Mouse (Mus musculus): Measurements from ENCODE around the gene Haus7. TPM values are rescaled to one million over a fixed set of nuclear protein-coding genes. Genes with fewer than 3 reads are reported as not detected.
"Not testable (repeated sequence)": the region's sequence is repeated elsewhere in the genome, so short reads cannot be mapped to it uniquely, and the experiment has no call there.

The Haus7 gene
- total RNA-seq, 2 experiments from 2014 or later: 21.2 to 25.1 TPM

DNA sequence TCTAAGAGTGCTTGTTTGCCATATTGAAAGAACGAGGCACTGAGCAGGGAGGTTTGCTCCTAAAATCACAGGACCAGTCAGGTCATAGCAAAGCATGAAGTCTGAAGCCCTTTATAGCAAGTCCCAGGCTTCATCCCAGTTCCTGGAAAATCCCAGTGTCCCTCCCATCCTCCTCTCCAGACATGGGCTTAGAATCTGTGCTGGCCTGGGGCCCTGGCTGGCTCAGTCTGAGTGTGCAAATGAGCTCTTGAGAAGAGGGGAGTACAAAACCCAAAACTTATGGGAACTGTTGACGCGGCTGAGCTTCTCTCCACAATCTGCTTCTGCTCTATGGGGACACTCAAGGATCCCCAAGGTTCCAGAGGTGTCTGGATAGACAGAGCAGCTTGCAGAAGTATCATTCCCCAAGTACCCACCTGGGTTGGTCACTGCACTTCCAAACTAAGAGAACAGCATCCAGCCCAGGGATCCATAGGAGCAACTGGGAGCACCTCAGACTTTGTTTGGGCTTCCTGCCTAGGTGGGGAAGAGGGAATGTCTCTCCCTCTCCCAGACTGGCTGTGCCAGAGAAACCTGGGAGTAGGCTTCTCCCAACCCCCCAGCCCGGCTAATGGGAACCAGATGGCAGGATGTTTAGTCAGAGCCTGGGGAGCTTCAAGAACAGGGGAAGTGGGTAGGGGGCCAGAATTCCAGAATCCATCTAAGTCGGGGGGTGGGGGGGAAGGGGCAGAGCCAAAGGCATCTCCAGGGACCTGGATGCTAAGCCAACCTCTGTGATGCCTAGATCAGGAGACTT lies 8.8 kb upstream of the Haus7 start:
- peak; percentile 29 for DNase-seq

DNA sequence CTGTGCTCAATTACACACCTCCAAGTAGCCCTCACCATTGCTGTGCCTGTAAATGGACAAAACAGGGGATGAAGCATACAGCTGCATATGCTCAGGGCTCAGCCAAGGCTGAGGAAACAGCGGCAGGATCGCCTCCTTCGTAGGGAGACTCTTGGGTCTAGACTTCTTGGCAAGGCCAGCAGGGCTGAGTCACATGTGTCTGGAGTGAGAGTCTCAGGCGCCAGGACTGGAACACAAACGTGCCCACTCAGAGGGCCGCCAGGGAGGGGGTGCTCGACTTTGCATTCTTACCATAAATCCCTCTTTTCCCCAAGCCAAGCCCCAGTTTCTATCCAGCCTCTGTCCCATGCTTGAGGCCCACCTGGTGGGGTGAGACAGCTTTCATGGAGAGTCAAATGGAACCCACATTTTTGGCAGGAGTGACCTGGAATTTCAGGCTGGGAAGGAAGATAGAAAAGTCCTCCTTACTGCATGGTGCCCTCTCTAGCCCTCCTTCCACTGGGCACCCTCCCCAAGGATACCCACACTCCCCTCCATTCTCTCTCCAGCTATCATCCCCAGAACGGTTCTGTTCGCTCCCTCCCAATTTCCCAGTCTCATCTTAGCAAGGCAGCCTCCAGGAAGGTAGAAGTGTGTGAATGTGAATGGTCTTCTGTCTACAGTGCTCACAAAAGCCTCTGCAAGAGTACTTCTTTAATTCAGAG lies 6.8 kb upstream of the Haus7 start:
- peak; percentile 35 for DNase-seq

DNA sequence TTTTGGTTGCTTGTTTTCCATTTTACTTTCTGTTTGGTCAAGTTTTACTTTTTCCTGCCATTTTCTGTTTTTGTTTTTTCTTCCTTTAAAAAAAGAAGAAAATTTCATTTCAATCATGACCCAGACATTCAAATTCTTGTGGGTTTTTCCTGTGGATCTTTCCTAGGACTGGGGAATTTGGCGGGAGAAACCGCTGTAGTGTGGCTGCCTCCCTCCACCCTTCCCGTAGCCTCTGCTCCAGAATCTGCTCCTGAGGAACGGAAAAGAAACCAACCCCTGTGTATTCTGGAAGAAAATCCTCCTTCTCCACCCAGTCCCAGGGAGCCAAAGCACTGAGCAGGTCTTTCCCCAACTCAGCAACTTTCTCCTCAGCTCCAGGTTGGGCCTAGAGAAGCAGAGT lies 1.9 kb upstream of the Haus7 start:
- no peak for DNase-seq

DNA sequence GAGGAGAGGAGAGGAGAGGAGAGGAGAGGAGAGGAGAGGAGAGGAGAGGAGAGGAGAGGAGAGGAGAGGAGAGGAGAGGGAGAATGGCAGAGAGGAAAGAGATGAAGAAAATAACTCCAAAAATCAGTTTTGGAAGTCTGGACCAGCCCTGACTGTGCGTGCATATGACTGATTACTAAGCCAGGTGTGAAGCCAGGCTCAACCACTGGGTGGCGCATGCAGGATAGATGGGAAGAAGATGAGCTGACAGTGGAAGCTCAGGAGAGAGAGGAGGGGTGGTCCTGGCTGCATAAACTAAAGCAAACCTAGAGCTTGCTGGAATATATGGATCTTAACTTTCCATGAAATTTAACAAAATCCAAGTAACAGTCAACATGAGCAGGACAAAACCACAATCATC lies 6.9 kb downstream of the Haus7 start:
- DNase-seq: peak; percentile 75

DNA sequence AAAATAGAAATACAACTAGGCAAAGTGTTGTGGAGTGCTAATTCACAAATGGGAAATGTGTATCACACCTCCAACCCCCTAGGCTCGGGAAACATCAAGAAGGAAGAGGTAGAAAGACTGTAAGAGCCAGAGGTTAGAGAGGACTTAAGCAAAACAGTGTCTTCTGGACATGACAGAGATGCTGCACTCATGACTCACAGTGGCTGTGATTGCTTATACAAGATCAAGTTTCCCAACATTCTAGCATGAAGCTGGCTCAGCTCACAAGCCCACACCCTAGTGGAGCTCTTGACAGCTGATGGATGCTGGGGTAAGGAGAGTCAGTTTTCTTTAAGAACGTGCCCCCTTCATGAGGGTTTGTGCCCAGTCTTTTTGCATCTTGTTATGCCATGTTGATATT lies 17.4 kb downstream of the Haus7 start:
- no peak for DNase-seq

DNA sequence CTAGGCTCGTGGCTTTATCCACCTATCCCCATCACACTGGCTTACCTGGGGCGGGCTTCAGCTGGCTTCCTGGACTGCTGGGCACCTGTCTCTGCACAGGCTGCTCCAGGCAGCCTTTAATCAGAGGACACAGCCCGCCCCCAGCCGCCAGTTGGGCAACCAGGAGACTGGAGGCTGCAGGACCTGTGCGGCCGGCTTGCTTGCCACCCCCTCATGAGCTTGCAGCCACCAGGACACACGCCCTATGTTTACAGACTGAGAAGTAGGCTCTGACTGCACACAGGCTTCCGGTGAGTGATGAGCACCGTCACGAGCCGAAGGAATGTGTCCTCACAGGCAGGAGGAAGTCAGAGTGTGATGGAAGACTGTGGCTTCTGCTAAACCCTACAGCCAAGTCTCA lies 23.6 kb downstream of the Haus7 start, which contains the start of gene Trex2:
TSS of gene Trex2 (minus strand) at position 93 of the 400 bp plus-strand sequence.
- DNase-seq: no peak

DNA sequence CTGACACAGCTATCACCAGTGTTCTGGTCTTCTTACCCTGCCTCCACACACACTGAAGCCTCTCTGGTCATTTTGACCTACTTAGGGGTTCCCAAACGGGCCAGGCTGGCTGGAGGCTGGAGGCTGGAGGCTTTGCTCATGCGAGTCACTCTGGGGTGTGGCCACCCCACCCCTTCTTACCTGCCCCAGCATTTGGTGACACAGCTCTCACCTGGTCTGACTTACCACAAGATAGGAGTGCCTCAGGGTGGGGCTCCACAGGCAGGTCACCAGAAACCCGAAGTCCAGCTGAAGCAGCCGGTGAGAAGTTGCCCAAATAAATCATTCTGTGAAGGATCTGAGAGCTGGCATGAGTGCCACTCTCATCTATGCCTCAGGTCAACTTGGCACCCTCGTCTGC lies 26.0 kb downstream of the Haus7 start:
- DNase-seq: no peak

DNA sequence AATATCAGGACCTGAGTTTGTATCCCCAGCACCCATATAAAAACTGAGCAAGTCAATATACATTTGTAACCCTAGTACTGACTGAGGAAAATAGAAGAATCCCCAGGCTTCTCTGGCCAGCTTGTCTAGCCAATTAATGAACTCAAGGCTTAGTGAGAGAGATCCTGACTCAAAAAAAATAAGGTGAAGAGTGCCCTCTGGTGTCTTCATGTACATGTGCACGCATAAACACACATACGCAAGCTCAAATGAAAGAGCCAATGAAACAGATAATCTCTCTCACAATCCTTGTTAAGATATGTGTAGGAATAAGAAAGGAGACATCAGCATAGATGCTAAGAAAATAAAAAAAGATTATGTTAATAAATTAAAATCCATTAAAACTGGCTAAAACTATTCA lies 28.8 kb downstream of the Haus7 start:
- no peak for DNase-seq

DNA sequence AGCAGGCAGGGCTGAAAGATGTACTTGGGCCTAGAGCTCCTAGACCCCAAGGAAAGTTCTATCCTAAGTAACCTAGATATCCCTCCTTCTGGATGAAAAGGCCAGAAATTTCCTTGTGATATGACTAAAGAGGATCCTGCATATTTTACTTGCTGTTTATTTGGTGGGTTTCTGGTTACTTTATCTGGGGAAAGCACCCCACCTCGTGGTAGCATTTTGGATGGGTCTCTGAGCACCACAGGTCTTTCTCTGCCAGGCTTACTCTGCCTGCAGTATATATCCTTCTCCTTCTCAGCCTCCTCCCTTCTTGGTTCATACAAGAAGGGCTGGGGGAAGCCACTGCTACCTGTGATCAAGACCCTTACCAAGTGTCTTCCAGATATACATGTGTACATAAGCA lies 46.1 kb downstream of the Haus7 start:
- DNase-seq: no peak

DNA sequence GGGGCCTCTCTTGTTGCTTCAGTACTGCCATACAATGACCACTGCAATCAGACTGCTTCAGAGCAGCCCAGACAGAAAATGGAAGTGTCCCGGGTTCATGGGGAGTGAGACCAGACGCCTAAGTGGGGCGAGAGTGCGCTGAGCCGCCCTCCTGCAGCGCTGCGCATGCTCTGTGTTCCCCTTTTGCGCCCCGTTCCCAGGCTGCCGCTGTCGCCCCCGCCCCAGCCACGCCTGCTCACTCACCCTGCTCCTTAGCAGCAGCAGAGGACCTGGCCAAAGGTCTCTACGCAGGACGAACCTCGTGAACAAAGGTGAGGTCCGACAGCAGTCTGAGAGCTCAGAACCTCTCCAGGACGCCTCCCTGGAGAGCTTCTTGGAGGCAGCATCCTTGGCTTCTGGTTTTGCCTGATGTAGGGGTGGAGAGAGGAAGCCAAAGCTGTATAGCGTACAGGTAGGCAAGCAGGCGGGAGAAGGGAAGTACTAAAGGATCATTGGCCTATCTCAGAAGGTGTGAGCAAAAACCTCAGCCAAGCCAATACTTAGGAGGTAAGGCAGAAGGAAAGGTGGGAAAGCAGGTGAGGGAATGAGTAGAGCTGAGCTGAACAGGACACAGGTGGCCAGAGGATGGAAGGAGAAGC lies 47.8 kb downstream of the Haus7 start, which contains the start of gene Zfp92:
TSS of gene Zfp92 (plus strand) at position 217 of the 638 bp plus-strand sequence.
- no peak for DNase-seq

DNA sequence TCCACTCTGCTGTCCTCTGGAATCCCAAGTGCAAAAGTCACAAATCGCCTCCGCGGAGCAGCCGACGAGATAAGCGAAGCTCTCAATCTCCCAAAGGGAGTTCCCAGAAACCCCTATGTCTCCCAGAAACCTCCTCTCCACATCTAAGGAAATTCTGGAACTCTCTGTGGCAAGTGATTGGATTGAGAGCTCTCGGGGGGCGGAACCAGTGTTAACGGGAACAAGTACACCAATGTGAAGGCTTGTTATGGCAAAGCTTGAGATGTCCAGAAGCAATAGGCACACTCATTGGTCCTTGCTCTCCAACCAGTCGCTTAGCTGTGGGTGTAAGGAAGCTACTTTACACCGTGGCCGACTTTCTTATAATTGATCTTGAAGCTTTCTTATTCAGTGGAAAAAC lies 57.2 kb downstream of the Haus7 start:
- no peak for DNase-seq

DNA sequence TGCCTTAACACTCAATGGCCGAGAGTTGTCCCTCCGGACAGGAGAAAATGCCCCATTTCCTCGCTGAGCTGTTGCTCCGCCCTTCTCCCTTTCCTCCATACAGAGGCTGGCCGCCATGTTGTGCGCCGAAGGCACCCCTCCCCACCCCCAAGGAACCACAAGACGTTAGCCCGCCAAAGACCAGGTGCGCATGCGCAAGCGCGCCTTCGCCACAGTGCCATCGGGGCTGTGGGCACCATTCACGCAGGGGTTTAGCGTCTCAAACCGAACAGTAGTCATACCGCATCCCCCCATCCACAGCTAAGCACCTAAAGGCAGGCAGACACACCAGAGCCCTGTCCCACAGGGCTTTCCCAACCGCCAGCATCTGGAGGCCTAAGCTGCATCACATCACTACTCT lies 57.9 kb downstream of the Haus7 start:
- no peak for DNase-seq

DNA sequence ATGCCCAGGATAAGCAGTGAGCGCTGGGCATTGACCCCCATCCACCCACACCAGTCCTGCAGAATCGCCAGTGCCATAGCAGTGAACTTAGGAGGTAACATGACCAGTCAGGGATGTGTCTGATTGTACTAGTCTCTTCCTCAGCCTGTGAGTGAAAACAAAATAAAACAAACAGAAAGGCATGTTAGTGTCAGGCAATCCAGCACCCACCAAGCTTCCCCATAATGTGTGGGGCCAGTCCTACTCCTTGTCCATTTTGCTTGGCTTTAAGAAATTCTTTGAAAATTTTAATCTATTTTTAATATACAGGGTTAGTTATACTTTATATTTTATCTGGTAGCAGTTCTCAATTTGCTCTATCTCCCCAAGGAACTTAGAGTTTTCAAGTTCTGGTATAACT lies 60.2 kb downstream of the Haus7 start, which contains the start of gene Gm18336:
TSS of gene Gm18336 (minus strand) at position 101 of the 400 bp plus-strand sequence.
- not testable (repeated sequence) for DNase-seq

DNA sequence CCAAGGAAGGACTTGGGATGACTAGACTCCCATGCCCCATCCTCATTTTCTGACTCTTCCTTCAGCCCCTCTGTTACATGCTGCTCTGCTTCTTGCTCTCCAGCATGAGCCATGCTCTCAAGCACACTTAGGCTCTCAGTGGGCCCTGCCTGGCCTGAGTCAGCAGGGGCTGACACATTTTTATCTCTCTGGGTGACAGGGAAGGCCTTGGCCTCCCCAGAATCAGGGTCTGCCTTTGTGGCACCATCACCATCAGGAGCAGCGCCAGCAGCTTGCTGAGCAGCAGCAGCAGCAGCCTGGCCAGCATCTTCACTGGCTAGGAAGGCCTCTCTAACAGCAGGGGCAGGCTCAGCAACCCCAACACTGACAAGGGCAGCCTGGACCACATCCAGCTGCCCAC lies 62.4 kb downstream of the Haus7 start:
- no peak for DNase-seq

DNA sequence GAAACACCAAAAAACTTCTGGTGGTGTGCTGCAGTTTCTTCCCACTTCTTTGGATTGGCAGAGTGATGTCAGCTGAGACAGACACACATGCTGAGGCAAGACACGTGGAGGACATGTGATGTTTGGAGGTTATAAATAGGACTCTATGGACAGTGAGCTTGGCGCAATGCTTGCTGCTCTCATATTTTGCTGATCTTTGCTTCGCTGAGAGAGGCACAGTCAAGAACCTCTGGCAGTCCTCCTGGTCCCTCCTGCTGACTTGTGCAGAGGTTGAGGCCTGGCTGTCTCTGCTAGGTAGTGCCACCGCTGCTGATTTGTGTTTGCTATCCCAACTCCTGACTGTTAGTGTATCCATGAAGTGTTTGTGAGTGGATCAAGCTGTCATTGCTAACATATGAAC lies 67.4 kb downstream of the Haus7 start:
- DNase-seq: no peak

Other genes starting within 250 kb of the Haus7 start
- not detected for gene Xlr4b, start 244.7 kb downstream of the Haus7 start, total RNA-seq (2021)
- gene F8a, start 230.8 kb downstream of the Haus7 start, total RNA-seq (2021): 1 to 10 TPM; 7.5 to 8.2 TPM
- gene Xlr4c, start 215.9 kb downstream of the Haus7 start, total RNA-seq (2021): under 1 TPM in 1 of 2 experiments, not detected in 1; 0.80 TPM
- gene Xlr3c, start 193.7 kb downstream of the Haus7 start, total RNA-seq (2021): under 1 TPM; 0.38 to 0.45 TPM
- not detected for gene Xlr5a, start 166.1 kb downstream of the Haus7 start, total RNA-seq (2021)
- gene Xlr5c, start 166.1 kb downstream of the Haus7 start, total RNA-seq (2021): not detected
- gene Gm45015, start 122.2 kb downstream of the Haus7 start, total RNA-seq (2021): not detected
- 10 to 100 TPM in 1 of 2 experiments, 1 to 10 TPM in 1; 8.5 to 12.8 TPM for gene Zfp275, start 116.4 kb downstream of the Haus7 start, total RNA-seq (2021)
- not detected for gene Gm18336, start 60.3 kb downstream of the Haus7 start, total RNA-seq (2021)
- under 1 TPM in 1 of 2 experiments, not detected in 1; 0.05 TPM for gene Zfp92, start 47.9 kb downstream of the Haus7 start, total RNA-seq (2021)
- gene Trex2, start 23.7 kb downstream of the Haus7 start, total RNA-seq (2021): not detected
- 100 to 1,000 TPM; 303 to 408 TPM for gene Bgn, start 24.6 kb upstream of the Haus7 start, total RNA-seq (2021)
- gene Atp2b3, start 44.0 kb upstream of the Haus7 start, total RNA-seq (2021): 1 to 10 TPM; 7.8 to 8.4 TPM
- gene Dusp9, start 180.4 kb upstream of the Haus7 start, total RNA-seq (2021): under 1 TPM; 0.09 to 0.11 TPM
- gene Pnck, start 201.1 kb upstream of the Haus7 start, total RNA-seq (2021): 10 to 100 TPM; 13.1 to 15.1 TPM
- gene Slc6a8, start 214.1 kb upstream of the Haus7 start, total RNA-seq (2021): 10 to 100 TPM; 48.5 to 50.7 TPM